Mouse (Mus musculus): ENCODE measurements around the gene Phospho1.
A peak's percentile ranks its signal among the peaks of the same experiment; 100 is the strongest.

Gene Phospho1

GRCm38 (mm10) chr11:95824071-95824876, at the start of gene Phospho1:
Phospho1 (plus strand) TSS chr11:95824499.
- DNase-seq: peak; percentile 95

- peak; percentile 77 for DNase-seq
Observed at GRCm38 (mm10) chr11:95777323-95778297, 46.7 kb upstream of the Phospho1 start.

- peak; percentile 85 for DNase-seq
Observed at GRCm38 (mm10) chr11:95778831-95779251, 45.5 kb upstream of the Phospho1 start.

- no peak for DNase-seq
Observed at GRCm38 (mm10) chr11:95779366-95779765, 44.9 kb upstream of the Phospho1 start.

- no peak for DNase-seq
Observed at GRCm38 (mm10) chr11:95780480-95780879, 43.8 kb upstream of the Phospho1 start.

- DNase-seq: no peak
Observed at GRCm38 (mm10) chr11:95781557-95781956, 42.7 kb upstream of the Phospho1 start.

GRCm38 (mm10) chr11:95783457-95783856, 40.8 kb upstream of the Phospho1 start:
- DNase-seq: no peak

- no peak for DNase-seq
Observed at GRCm38 (mm10) chr11:95783958-95784357, 40.3 kb upstream of the Phospho1 start.

GRCm38 (mm10) chr11:95785675-95786074, 38.6 kb upstream of the Phospho1 start:
- peak; percentile 68 for DNase-seq

- no peak for DNase-seq
Observed at GRCm38 (mm10) chr11:95786511-95786910, 37.8 kb upstream of the Phospho1 start.

- no peak for DNase-seq
Observed at GRCm38 (mm10) chr11:95789451-95789891, 34.8 kb upstream of the Phospho1 start.

GRCm38 (mm10) chr11:95791787-95792186, 32.5 kb upstream of the Phospho1 start:
- DNase-seq: no peak

- DNase-seq: peak; percentile 54
Observed at GRCm38 (mm10) chr11:95792950-95793509, 31.3 kb upstream of the Phospho1 start.

GRCm38 (mm10) chr11:95794201-95794600, 30.1 kb upstream of the Phospho1 start:
- DNase-seq: no peak

- DNase-seq: no peak
Observed at GRCm38 (mm10) chr11:95795582-95795981, 28.7 kb upstream of the Phospho1 start.

- no peak for DNase-seq
Observed at GRCm38 (mm10) chr11:95805010-95805409, 19.3 kb upstream of the Phospho1 start.

GRCm38 (mm10) chr11:95805527-95805926, 18.8 kb upstream of the Phospho1 start:
- peak; percentile 87 for DNase-seq

GRCm38 (mm10) chr11:95807884-95808283, 16.4 kb upstream of the Phospho1 start:
- no peak for DNase-seq

- peak; percentile 92 for DNase-seq
Observed at GRCm38 (mm10) chr11:95808448-95809011, 15.8 kb upstream of the Phospho1 start.

- peak; percentile 47 for DNase-seq
Observed at GRCm38 (mm10) chr11:95809603-95810002, 14.7 kb upstream of the Phospho1 start.

- no peak for DNase-seq
Observed at GRCm38 (mm10) chr11:95810828-95811227, 13.5 kb upstream of the Phospho1 start.

GRCm38 (mm10) chr11:95811741-95812140, 12.6 kb upstream of the Phospho1 start:
- DNase-seq: no peak

- no peak for DNase-seq
Observed at GRCm38 (mm10) chr11:95812224-95812623, 12.1 kb upstream of the Phospho1 start.
